Mouse (Mus musculus) spleen, adult 10 weeks (tissue): Measurements from ENCODE around the gene Vmn1r169. TPM values are rescaled to one million over a fixed set of nuclear protein-coding genes. Genes with fewer than 3 reads are reported as not detected.

Source experiments
- polyA plus RNA-seq: library from polyadenylated mRNA; stranded (reverse); fragments of 350-450 nt; fragmentation: Illumina TruSeq; extraction: RNeasy Lipid Tissue Mini Kit (QIAGEN cat#74804); gene quantifications from one replicate; pipeline ENCODE4 v1.2.3, GENCODE M21; 2015; ENCODE audit warnings: low replicate concordance; ENCODE audit not compliant: insufficient read depth

The Vmn1r169 gene
- polyA plus RNA-seq = not detected

GRCm38 (mm10) chr7:23575226-23575625 is at the start of gene Vmn1r169:
Vmn1r169 (plus strand) TSS chr7:23575526.

GRCm38 (mm10) chr7:23539432-23539831 is 35.9 kb upstream of the Vmn1r169 start, which contains the start of gene Vmn1r168:
Vmn1r168 (plus strand) TSS chr7:23539732.

GRCm38 (mm10) chr7:23605875-23606274 is 30.5 kb downstream of the Vmn1r169 start, which contains the start of gene Vmn1r170:
Vmn1r170 (plus strand) TSS chr7:23606175.

Other genes starting within 250 kb of the Vmn1r169 start
- gene Nlrp5, start 189.6 kb upstream of the Vmn1r169 start, polyA plus RNA-seq = not detected
- not detected for gene Vmn1r167, start 68.3 kb upstream of the Vmn1r169 start, polyA plus RNA-seq
- not detected for gene Vmn1r168, start 35.8 kb upstream of the Vmn1r169 start, polyA plus RNA-seq
- gene Vmn1r170, start 30.6 kb downstream of the Vmn1r169 start, polyA plus RNA-seq = not detected
- gene Vmn1r171, start 55.2 kb downstream of the Vmn1r169 start, polyA plus RNA-seq = not detected
- not detected for gene Vmn1r172, start 82.8 kb downstream of the Vmn1r169 start, polyA plus RNA-seq
- not detected for gene Vmn1r173, start 125.2 kb downstream of the Vmn1r169 start, polyA plus RNA-seq
- gene Vmn1r174, start 176.7 kb downstream of the Vmn1r169 start, polyA plus RNA-seq = not detected
- gene Vmn1r175, start 235.1 kb downstream of the Vmn1r169 start, polyA plus RNA-seq = not detected